ENCODE assay signal across 9 mouse cellular contexts in genomic region chr3:94849338-94849737, GRCm38 (mm10). TPM values are rescaled to one million over a fixed set of nuclear protein-coding genes. Genes with fewer than 3 reads are reported as not detected.
A peak's percentile ranks its signal among the peaks of the same experiment; 100 is the strongest.
DNase-seq lines count a peak whose midpoint lies in the region; ATAC-seq lines count a peak whose summit lies in the region.
"Had no signal": no experiment of that assay in that cellular context is flagged by ENCODE, and none has a peak within 500 bp of the region (broad histone marks: within the 10 kb centered on the region; RNA-seq: fewer than 3 reads in every experiment).

No protein-coding gene starts in this region.

- DNase-seq in heart, adult 11 months: peak; percentile 84
- DNase-seq in MEL-GATA-1-ER (ENCODE audit: extremely low read depth, low read depth): peak; percentile 62
- DNase-seq in cerebellum, postnatal 25 days: peak; percentile 41 to 82
- DNase-seq in layer of hippocampus, adult 11-12 months (ENCODE audit: low spot score): peak; percentile 76
- peak; percentile 76 for DNase-seq in lung, postnatal 25 days (ENCODE audit: low spot score)
- DNase-seq in spleen, postnatal 14 days (ENCODE audit: low spot score in 2 of 2): peak; percentile 32 to 71

- H3K4me1 ChIP-seq in heart, embryonic 12.5 days (replicated peaks): peaks cover 29% of the 10 kb centered on the region

- no peak overlapping the region for H3K4me3 ChIP-seq in heart, embryonic 12.5 days
- H3K4me3 ChIP-seq: stomach, embryonic 15.5 days had no signal

- H3K27me3 ChIP-seq in heart, embryonic 12.5 days (replicated peaks): no peaks in the 10 kb centered on the region
- H3K27me3 ChIP-seq: stomach, embryonic 15.5 days had no signal

- peaks cover 4% of the 10 kb centered on the region for H3K36me3 ChIP-seq in heart, embryonic 12.5 days

- no peak overlapping the region for H3K4me2 ChIP-seq in heart, embryonic 12.5 days
- H3K4me2 ChIP-seq: stomach, embryonic 15.5 days had no signal

- no peaks in the 10 kb centered on the region for H3K9me3 ChIP-seq in heart, embryonic 12.5 days (replicated peaks)
- H3K9me3 ChIP-seq: stomach, embryonic 15.5 days had no signal

- H3K27ac ChIP-seq in heart, embryonic 12.5 days (ENCODE audit: poor library complexity, severe bottlenecking): no peak overlapping the region
- H3K27ac ChIP-seq: stomach, embryonic 15.5 days had no signal

- H3K9ac ChIP-seq in heart, embryonic 12.5 days: no peak overlapping the region
- H3K9ac ChIP-seq: stomach, embryonic 15.5 days had no signal

- WGBS in heart, embryonic 12.5 days: 13% methylated on average over 1 of the region's 1 CpGs

- no peak for ATAC-seq in heart, embryonic 12.5 days (ENCODE audit: insufficient number of reproducible peaks, low FRiP score)
- ATAC-seq in granulocyte monocyte progenitor cell, adult 5-6 weeks (replicated peaks; ENCODE audit: poor library complexity, severe bottlenecking): peak; percentile 81

RNA-seq across cellular contexts. Expression of gene Pogz, which starts 12.0 kb away (rescaled TPM):
- 12.3 and 12.8 TPM in 2 replicates for polyA plus RNA-seq in heart, embryonic 12.5 days (2016; fragmentation: Nextera tagmentation; extraction: Ambion mirVana)
- 31.7 and 38.0 TPM in 2 replicates for total RNA-seq in granulocyte monocyte progenitor cell, adult 5-6 weeks (2014; fragmentation: Nextera tagmentation)
- total RNA-seq in granulocyte monocyte progenitor cell, adult 5-6 weeks (2017): 13.0 and 20.9 TPM in 2 replicates

RNA-seq across cellular contexts. Expression of gene Psmb4, which starts 37.4 kb away (rescaled TPM):
- 232 and 235 TPM in 2 replicates for polyA plus RNA-seq in heart, embryonic 12.5 days (2016; fragmentation: Nextera tagmentation; extraction: Ambion mirVana)
- 392 and 406 TPM in 2 replicates for total RNA-seq in granulocyte monocyte progenitor cell, adult 5-6 weeks (2014; fragmentation: Nextera tagmentation)
- 232 and 280 TPM in 2 replicates for total RNA-seq in granulocyte monocyte progenitor cell, adult 5-6 weeks (2017)
